Mouse (Mus musculus): Measurements from ENCODE around the gene Abcc3. TPM values are rescaled to one million over a fixed set of nuclear protein-coding genes. Genes with fewer than 3 reads are reported as not detected.

The Abcc3 gene
- polyA plus RNA-seq, 1 experiment: 1.9 TPM

GRCm38 (mm10) chr11:94420991-94421390 is 28.2 kb upstream of the Abcc3 start:
- no peak overlapping the region for H3K4me3 ChIP-seq (ENCODE audit: insufficient read depth, low read length)
- TF ChIP-seq CTCF (IDR thresholded peaks at IDR 0.05; ENCODE audit: borderline replicate concordance, insufficient read depth, low read length): no peak
- H3K27ac ChIP-seq (ENCODE audit: insufficient read depth, low read length): no peak overlapping the region
- no peaks in the 10 kb centered on the region for H3K4me1 ChIP-seq (ENCODE audit: control insufficient read depth, insufficient read depth, low read length)

GRCm38 (mm10) chr11:94420325-94420724 is 27.5 kb upstream of the Abcc3 start:
- Histone ChIP-seq H3K4me1 (ENCODE audit: control insufficient read depth, insufficient read depth, low read length) (no peaks in the 10 kb centered on the region), H3K4me3 (ENCODE audit: insufficient read depth, low read length) (no peak overlapping the region), H3K27ac (ENCODE audit: insufficient read depth, low read length) (no peak overlapping the region)
- no peak for TF ChIP-seq POLR2A (IDR thresholded peaks at IDR 0.05; ENCODE audit: low read depth, low read length)
- 0 out of 2 replicates have a peak, but pooled peaks have one; percentile 4 for TF ChIP-seq CTCF (IDR thresholded peaks at IDR 0.05; ENCODE audit: borderline replicate concordance, insufficient read depth, low read length)

GRCm38 (mm10) chr11:94419004-94419727 is 26.4 kb upstream of the Abcc3 start:
- Histone ChIP-seq H3K27ac (ENCODE audit: insufficient read depth, low read length) (no peak overlapping the region), H3K4me3 (ENCODE audit: insufficient read depth, low read length) (no peak overlapping the region), H3K4me1 (ENCODE audit: control insufficient read depth, insufficient read depth, low read length) (no peaks in the 10 kb centered on the region)
- TF ChIP-seq CTCF (IDR thresholded peaks at IDR 0.05; ENCODE audit: borderline replicate concordance, insufficient read depth, low read length): no peak
- TF ChIP-seq POLR2A (IDR thresholded peaks at IDR 0.05; ENCODE audit: low read depth, low read length): no peak

GRCm38 (mm10) chr11:94414042-94414441 is 21.2 kb upstream of the Abcc3 start:
- no peak overlapping the region for H3K4me3 ChIP-seq (ENCODE audit: insufficient read depth, low read length)
- TF ChIP-seq POLR2A (IDR thresholded peaks at IDR 0.05; ENCODE audit: low read depth, low read length): no peak
- no peak for TF ChIP-seq CTCF (IDR thresholded peaks at IDR 0.05; ENCODE audit: borderline replicate concordance, insufficient read depth, low read length)
- no peaks in the 10 kb centered on the region for H3K4me1 ChIP-seq (ENCODE audit: control insufficient read depth, insufficient read depth, low read length)
- H3K27ac ChIP-seq (ENCODE audit: insufficient read depth, low read length): no peak overlapping the region

GRCm38 (mm10) chr11:94413516-94413915 is 20.7 kb upstream of the Abcc3 start:
- TF ChIP-seq CTCF (IDR thresholded peaks at IDR 0.05; ENCODE audit: borderline replicate concordance, insufficient read depth, low read length) (no peak), POLR2A (IDR thresholded peaks at IDR 0.05; ENCODE audit: low read depth, low read length) (no peak)
- no peak overlapping the region for H3K4me3 ChIP-seq (ENCODE audit: insufficient read depth, low read length)
- H3K4me1 ChIP-seq (ENCODE audit: control insufficient read depth, insufficient read depth, low read length): no peaks in the 10 kb centered on the region
- H3K27ac ChIP-seq (ENCODE audit: insufficient read depth, low read length): no peak overlapping the region

- Histone ChIP-seq H3K4me3 (ENCODE audit: insufficient read depth, low read length) (no peak overlapping the region), H3K4me1 (ENCODE audit: control insufficient read depth, insufficient read depth, low read length) (no peaks in the 10 kb centered on the region), H3K27ac (ENCODE audit: insufficient read depth, low read length) (no peak overlapping the region)
- no peak for TF ChIP-seq CTCF (IDR thresholded peaks at IDR 0.05; ENCODE audit: borderline replicate concordance, insufficient read depth, low read length)
- TF ChIP-seq POLR2A (IDR thresholded peaks at IDR 0.05; ENCODE audit: low read depth, low read length): no peak
These were observed 20.2 kb upstream of the Abcc3 start for GRCm38 (mm10) chr11:94412998-94413469.

GRCm38 (mm10) chr11:94412562-94412961 is 19.8 kb upstream of the Abcc3 start:
- Histone ChIP-seq H3K27ac (ENCODE audit: insufficient read depth, low read length) (no peak overlapping the region), H3K4me1 (ENCODE audit: control insufficient read depth, insufficient read depth, low read length) (no peaks in the 10 kb centered on the region), H3K4me3 (ENCODE audit: insufficient read depth, low read length) (no peak overlapping the region)
- TF ChIP-seq CTCF (IDR thresholded peaks at IDR 0.05; ENCODE audit: borderline replicate concordance, insufficient read depth, low read length): no peak
- TF ChIP-seq POLR2A (IDR thresholded peaks at IDR 0.05; ENCODE audit: low read depth, low read length): no peak

GRCm38 (mm10) chr11:94407803-94408321 is 15.1 kb upstream of the Abcc3 start:
- no peaks in the 10 kb centered on the region for H3K4me1 ChIP-seq (ENCODE audit: control insufficient read depth, insufficient read depth, low read length)
- TF ChIP-seq CTCF (IDR thresholded peaks at IDR 0.05; ENCODE audit: borderline replicate concordance, insufficient read depth, low read length) (no peak), POLR2A (IDR thresholded peaks at IDR 0.05; ENCODE audit: low read depth, low read length) (no peak)
- H3K27ac ChIP-seq (ENCODE audit: insufficient read depth, low read length): no peak overlapping the region
- no peak overlapping the region for H3K4me3 ChIP-seq (ENCODE audit: insufficient read depth, low read length)

GRCm38 (mm10) chr11:94405348-94405747 is 12.6 kb upstream of the Abcc3 start:
- H3K27ac ChIP-seq (ENCODE audit: insufficient read depth, low read length): no peak overlapping the region
- H3K4me1 ChIP-seq (ENCODE audit: control insufficient read depth, insufficient read depth, low read length): no peaks in the 10 kb centered on the region
- no peak overlapping the region for H3K4me3 ChIP-seq (ENCODE audit: insufficient read depth, low read length)
- TF ChIP-seq POLR2A (IDR thresholded peaks at IDR 0.05; ENCODE audit: low read depth, low read length) (no peak), CTCF (IDR thresholded peaks at IDR 0.05; ENCODE audit: borderline replicate concordance, insufficient read depth, low read length) (no peak)

- Histone ChIP-seq H3K27ac (ENCODE audit: insufficient read depth, low read length) (no peak overlapping the region), H3K4me1 (ENCODE audit: control insufficient read depth, insufficient read depth, low read length) (no peaks in the 10 kb centered on the region), H3K4me3 (ENCODE audit: insufficient read depth, low read length) (no peak overlapping the region)
- peak; percentile 85; the same call in 1 of the 2 replicates for TF ChIP-seq CTCF (IDR thresholded peaks at IDR 0.05; ENCODE audit: borderline replicate concordance, insufficient read depth, low read length)
- TF ChIP-seq POLR2A (IDR thresholded peaks at IDR 0.05; ENCODE audit: low read depth, low read length): no peak
These were observed 12.0 kb upstream of the Abcc3 start for GRCm38 (mm10) chr11:94404641-94405260.

Measured in embryonic fibroblast, embryonic 13.5 days (primary cell).